Mouse (Mus musculus) left cerebral cortex, adult 8-10 months (tissue): ENCODE data around the gene Gm10696. TPM values are rescaled to one million over a fixed set of nuclear protein-coding genes. Genes with fewer than 3 reads are reported as not detected.
"Not testable (repeated sequence)": the region's sequence is repeated elsewhere in the genome, so short reads cannot be mapped to it uniquely, and the experiment has no call there.

Source experiments
- DNase-seq, 2 experiments: peaks; one replicate each; pipeline ENCODE4 v3.0.0; 2022; ENCODE audit warnings: low spot score in 2 of 2
- total RNA-seq, 4 experiments: library from RNA; stranded (reverse); gene quantifications; 2 replicates each; pipeline ENCODE4 v1.2.4; 2022

Gene Gm10696
- total RNA-seq, result not detected

GRCm38 (mm10) chr3:94178093-94178492, at the start of gene Gm10696:
Gene Gm10696 (minus strand): TSS chr3:94178193.
- not testable (repeated sequence) for DNase-seq

GRCm38 (mm10) chr3:94196414-94196813, 18.4 kb upstream of the Gm10696 start, which contains the start of gene Gm5286:
Gene Gm5286 (plus strand): TSS chr3:94196714.
- DNase-seq, result not testable (repeated sequence)

- not testable (repeated sequence) for DNase-seq
Observed at GRCm38 (mm10) chr3:94167351-94167750, 10.6 kb downstream of the Gm10696 start.

Other genes starting within 250 kb of the Gm10696 start
- not detected for gene Gm9117, start 234.7 kb downstream of the Gm10696 start, total RNA-seq
- not detected for gene Tdpoz5, start 216.9 kb downstream of the Gm10696 start, total RNA-seq
- gene Gm9125, start 123.3 kb downstream of the Gm10696 start, total RNA-seq, result not detected
- not detected for gene Gm10697, start 105.5 kb downstream of the Gm10696 start, total RNA-seq
- not detected for gene Gm5286, start 18.5 kb upstream of the Gm10696 start, total RNA-seq
- gene Gm4778, start 85.8 kb upstream of the Gm10696 start, total RNA-seq, result not detected
- gene Them4, start 131.9 kb upstream of the Gm10696 start, total RNA-seq, result 10 to 100 TPM; 18.6 to 21.8 (median 20.3) TPM
- gene Them5, start 163.9 kb upstream of the Gm10696 start, total RNA-seq, result not detected
- gene C2cd4d, start 184.2 kb upstream of the Gm10696 start, total RNA-seq, result under 1 TPM in 2 of 4 experiments, not detected in 2; 0.25 to 0.58 TPM
- 1 to 10 TPM; 1.3 to 2.6 (median 2.0) TPM for gene Rorc, start 194.6 kb upstream of the Gm10696 start, total RNA-seq
- 1 to 10 TPM in 3 of 4 experiments, under 1 TPM in 1; 0.97 to 1.2 (median 1.1) TPM for gene Lingo4, start 220.3 kb upstream of the Gm10696 start, total RNA-seq
- 10 to 100 TPM; 38.3 to 42.1 (median 41.7) TPM for gene Tdrkh, start 235.1 kb upstream of the Gm10696 start, total RNA-seq